Mouse (Mus musculus) induced T-regulatory cell, adult 2 months (primary cell): ENCODE results near the gene Pkdrej.

Experiments used
- DNase-seq: peaks from one replicate; pipeline ENCODE4 v3.0.0-alpha.2; 2012; ENCODE audit warnings: low read depth

Pkdrej gene

GRCm38 (mm10) chr15:85766677-85767076 lies 54.9 kb downstream of the Pkdrej start:
- no peak for DNase-seq

GRCm38 (mm10) chr15:85765022-85765421 lies 56.5 kb downstream of the Pkdrej start:
- no peak for DNase-seq
